Mouse (Mus musculus): Measurements from ENCODE around the gene Klhl10.

DNA sequence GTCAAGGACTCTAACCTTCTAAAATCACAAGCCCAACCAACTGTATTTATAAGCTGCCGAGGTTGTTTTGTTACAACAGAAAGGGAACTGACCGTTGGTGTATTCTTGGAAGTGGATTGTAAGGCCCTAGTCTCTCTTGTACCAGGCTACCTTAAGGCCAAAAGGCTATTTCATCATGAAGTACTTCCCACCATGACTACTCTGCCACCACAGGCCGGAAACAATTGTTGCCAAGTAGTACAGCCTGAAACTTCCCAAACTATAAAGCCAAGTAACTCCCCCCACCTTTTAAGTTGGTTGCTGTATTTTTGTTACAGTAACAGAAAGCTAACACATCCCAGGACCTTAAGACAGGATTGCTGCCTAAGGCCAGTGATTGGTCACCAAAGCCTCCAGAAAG is 14.9 kb upstream of the Klhl10 start:
- TF ChIP-seq POLR2A (IDR thresholded peaks at IDR 0.05; ENCODE audit: insufficient read length, low read depth), result no peak
- no peak for TF ChIP-seq MYOG (IDR thresholded peaks at IDR 0.05; ENCODE audit: control insufficient read depth in 1 of 3, insufficient read depth in 1 of 3, insufficient read length in 2 of 3, low read depth in 2 of 3)
- TF ChIP-seq POLR2AphosphoS2 (IDR thresholded peaks at IDR 0.05; ENCODE audit: insufficient read length, low read depth), result no peak
- TF ChIP-seq USF1 (IDR thresholded peaks at IDR 0.05; ENCODE audit: low read depth), result no peak
- TF ChIP-seq MAX (IDR thresholded peaks at IDR 0.05; ENCODE audit: low read depth), result no peak
- TF ChIP-seq CEBPB (IDR thresholded peaks at IDR 0.05; ENCODE audit: insufficient read depth, poor library complexity, severe bottlenecking), result no peak
- no peak for TF ChIP-seq E2F4 (IDR thresholded peaks at IDR 0.05; ENCODE audit: insufficient read depth)
- TF ChIP-seq REST (IDR thresholded peaks at IDR 0.05; ENCODE audit: insufficient read depth, insufficient read length), result no peak
